8 mouse cellular contexts compared by ENCODE assay signal in genomic region chr16:18288166-18288565, GRCm38 (mm10). TPM values are rescaled to one million over a fixed set of nuclear protein-coding genes. Genes with fewer than 3 reads are reported as not detected.
DNase-seq lines count a peak whose midpoint lies in the region; ATAC-seq and TF ChIP-seq lines count a peak whose summit lies in the region.

No protein-coding gene starts in this region.

- no peaks in the 10 kb centered on the region for H3K27me3 ChIP-seq in kidney, embryonic 16.5 days (ENCODE audit: insufficient read depth, low read length)
- no peaks in the 10 kb centered on the region for H3K27me3 ChIP-seq in embryonic facial prominence, embryonic 15.5 days
- no peaks in the 10 kb centered on the region for H3K27me3 ChIP-seq in intestine, embryonic 14.5 days (replicated peaks; ENCODE audit: control insufficient read depth, insufficient read depth, low read length)
- H3K27me3 ChIP-seq in midbrain, postnatal 0 days (ENCODE audit: insufficient read depth, low read length) = no peaks in the 10 kb centered on the region

- peak overlapping the region; percentile 64 for H3K4me2 ChIP-seq in kidney, embryonic 16.5 days (replicated peaks; ENCODE audit: low read depth, low read length)
- H3K4me2 ChIP-seq in embryonic facial prominence, embryonic 15.5 days (replicated peaks) = peak overlapping the region; percentile 85
- H3K4me2 ChIP-seq in intestine, embryonic 14.5 days (ENCODE audit: low read length) = peak overlapping the region; percentile 99
- peak overlapping the region; percentile 87 for H3K4me2 ChIP-seq in midbrain, postnatal 0 days (ENCODE audit: low read depth, low read length, poor library complexity, severe bottlenecking)

- peaks cover 25% of the 10 kb centered on the region for H3K4me1 ChIP-seq in kidney, embryonic 16.5 days (ENCODE audit: insufficient read depth, low read length)
- peaks cover 22% of the 10 kb centered on the region for H3K4me1 ChIP-seq in embryonic facial prominence, embryonic 15.5 days
- peaks cover 21% of the 10 kb centered on the region for H3K4me1 ChIP-seq in intestine, embryonic 14.5 days (replicated peaks; ENCODE audit: control insufficient read depth, insufficient read depth, low read length)
- peaks cover 14% of the 10 kb centered on the region; the same call in 1 of the 2 replicates for H3K4me1 ChIP-seq in midbrain, postnatal 0 days (ENCODE audit: insufficient read depth, low read length)

- H3K27ac ChIP-seq in kidney, embryonic 16.5 days (ENCODE audit: low read length) = peak overlapping the region; percentile 92
- peak overlapping the region; percentile 92 for H3K27ac ChIP-seq in embryonic facial prominence, embryonic 15.5 days (replicated peaks)
- H3K27ac ChIP-seq in intestine, embryonic 14.5 days (ENCODE audit: low read depth) = peak overlapping the region; percentile 87
- peak overlapping the region; percentile 89 for H3K27ac ChIP-seq in midbrain, postnatal 0 days (ENCODE audit: low read depth, low read length)

- H3K9me3 ChIP-seq in kidney, embryonic 16.5 days (ENCODE audit: low read length) = no peaks in the 10 kb centered on the region
- no peaks in the 10 kb centered on the region for H3K9me3 ChIP-seq in embryonic facial prominence, embryonic 15.5 days (replicated peaks)
- no peaks in the 10 kb centered on the region for H3K9me3 ChIP-seq in intestine, embryonic 14.5 days (ENCODE audit: control insufficient read depth, low read length)
- no peaks in the 10 kb centered on the region for H3K9me3 ChIP-seq in midbrain, postnatal 0 days (ENCODE audit: low read length)

- peak overlapping the region; percentile 99 for H3K9ac ChIP-seq in kidney, embryonic 16.5 days (replicated peaks; ENCODE audit: low read length)
- peak overlapping the region; percentile 93 for H3K9ac ChIP-seq in embryonic facial prominence, embryonic 15.5 days
- peak overlapping the region; percentile 96 for H3K9ac ChIP-seq in intestine, embryonic 14.5 days (ENCODE audit: low read length)
- peak overlapping the region; percentile 99 for H3K9ac ChIP-seq in midbrain, postnatal 0 days (replicated peaks; ENCODE audit: low read length, poor library complexity, severe bottlenecking)

- no peak for TF ChIP-seq CTCF in midbrain, postnatal 0 days (IDR thresholded peaks at IDR 0.05)

- H3K36me3 ChIP-seq in kidney, embryonic 16.5 days (ENCODE audit: insufficient read depth, low read length) = peaks cover 21% of the 10 kb centered on the region
- H3K36me3 ChIP-seq in embryonic facial prominence, embryonic 15.5 days = peaks cover 18% of the 10 kb centered on the region
- peaks cover 42% of the 10 kb centered on the region for H3K36me3 ChIP-seq in intestine, embryonic 14.5 days (ENCODE audit: control insufficient read depth, insufficient read depth, low read length)
- peaks cover 13% of the 10 kb centered on the region for H3K36me3 ChIP-seq in midbrain, postnatal 0 days (ENCODE audit: insufficient read depth, low read length)

- DNase-seq in kidney, postnatal 25 days = no peak
- DNase-seq in Muller cell, postnatal 12 days (ENCODE audit: inconsistent ontology term) = peak; percentile 50
- DNase-seq in intestine, embryonic 14.5 days (ENCODE audit: low spot score) = peak; percentile 66
- DNase-seq in midbrain, postnatal 0 days (ENCODE audit: low spot score) = peak; percentile 37
- no peak for DNase-seq in ovary, postnatal 10 days (ENCODE audit: low spot score)
- no peak for DNase-seq in ovary, postnatal 36 days (ENCODE audit: low spot score)

- H3K4me3 ChIP-seq in kidney, embryonic 16.5 days (ENCODE audit: low read length) = peak overlapping the region; percentile 91
- peak overlapping the region; percentile 74 for H3K4me3 ChIP-seq in embryonic facial prominence, embryonic 15.5 days (replicated peaks)
- H3K4me3 ChIP-seq in intestine, embryonic 14.5 days (ENCODE audit: low read depth, low read length) = peak overlapping the region; percentile 97
- peak overlapping the region; percentile 97 for H3K4me3 ChIP-seq in midbrain, postnatal 0 days (ENCODE audit: low read depth, low read length)

- ATAC-seq in kidney, embryonic 16.5 days (ENCODE audit: low FRiP score, low TSS enrichment) = no peak
- no peak for ATAC-seq in embryonic facial prominence, embryonic 15.5 days (ENCODE audit: insufficient number of reproducible peaks, low FRiP score, low TSS enrichment, low read depth)
- no peak for ATAC-seq in intestine, embryonic 14.5 days (replicated peaks; ENCODE audit: low FRiP score, low TSS enrichment, low read depth)
- ATAC-seq in midbrain, postnatal 0 days (ENCODE audit: low FRiP score) = no peak

- WGBS in kidney, embryonic 16.5 days = 0% methylated on average over 4 of the region's 4 CpGs
- 1% methylated on average over 4 of the region's 4 CpGs for WGBS in embryonic facial prominence, embryonic 15.5 days
- 0% methylated on average over 4 of the region's 4 CpGs for WGBS in intestine, embryonic 14.5 days
- WGBS in midbrain, postnatal 0 days = 0% methylated on average over 4 of the region's 4 CpGs

RNA-seq across cellular contexts. Expression of gene Dgcr8, which starts 0.9 kb away (rescaled TPM):
- polyA plus RNA-seq in kidney, embryonic 16.5 days (2015; fragmentation: Nextera tagmentation; extraction: Ambion mirVana) = 30.7 and 33.9 TPM in 2 replicates
- polyA plus RNA-seq in embryonic facial prominence, embryonic 15.5 days (2015; fragmentation: Nextera tagmentation; extraction: Ambion mirVana) = 28.6 and 31.7 TPM in 2 replicates
- polyA plus RNA-seq in intestine, embryonic 14.5 days (2014; fragmentation: Nextera tagmentation; extraction: Ambion mirVana) = 37.5 and 39.4 TPM in 2 replicates
- 40.3 and 46.7 TPM in 2 replicates for total RNA-seq in midbrain, postnatal 0 days (2014; rRNA removed)
- 23.4 and 23.7 TPM in 2 replicates for polyA plus RNA-seq in midbrain, postnatal 0 days (2015; fragmentation: Nextera tagmentation; extraction: Ambion mirVana)

RNA-seq across cellular contexts. Expression of gene Gm49776, which starts 30.0 kb away (rescaled TPM):
- 2.1 TPM in 1 of 2 replicates, not detected in the other for polyA plus RNA-seq in kidney, embryonic 16.5 days (2015; fragmentation: Nextera tagmentation; extraction: Ambion mirVana)
- 2.5 TPM in 2 replicates for polyA plus RNA-seq in embryonic facial prominence, embryonic 15.5 days (2015; fragmentation: Nextera tagmentation; extraction: Ambion mirVana)
- 4.4 TPM in 1 of 2 replicates, not detected in the other for polyA plus RNA-seq in intestine, embryonic 14.5 days (2014; fragmentation: Nextera tagmentation; extraction: Ambion mirVana)
- total RNA-seq in midbrain, postnatal 0 days (2014; rRNA removed) = 0.57 TPM in 1 of 2 replicates, not detected in the other
- 1.3 TPM in 1 of 2 replicates, not detected in the other for polyA plus RNA-seq in midbrain, postnatal 0 days (2015; fragmentation: Nextera tagmentation; extraction: Ambion mirVana)

RNA-seq across cellular contexts. Expression of gene Ranbp1, which starts 39.6 kb away (rescaled TPM):
- 508 and 585 TPM in 2 replicates for polyA plus RNA-seq in kidney, embryonic 16.5 days (2015; fragmentation: Nextera tagmentation; extraction: Ambion mirVana)
- polyA plus RNA-seq in embryonic facial prominence, embryonic 15.5 days (2015; fragmentation: Nextera tagmentation; extraction: Ambion mirVana) = 450 and 466 TPM in 2 replicates
- polyA plus RNA-seq in intestine, embryonic 14.5 days (2014; fragmentation: Nextera tagmentation; extraction: Ambion mirVana) = 725 and 734 TPM in 2 replicates
- 170 and 192 TPM in 2 replicates for total RNA-seq in midbrain, postnatal 0 days (2014; rRNA removed)
- polyA plus RNA-seq in midbrain, postnatal 0 days (2015; fragmentation: Nextera tagmentation; extraction: Ambion mirVana) = 412 and 447 TPM in 2 replicates

RNA-seq across cellular contexts. Expression of gene Trmt2a, which starts 39.7 kb away (rescaled TPM):
- 117 and 119 TPM in 2 replicates for polyA plus RNA-seq in kidney, embryonic 16.5 days (2015; fragmentation: Nextera tagmentation; extraction: Ambion mirVana)
- 114 TPM in 2 replicates for polyA plus RNA-seq in embryonic facial prominence, embryonic 15.5 days (2015; fragmentation: Nextera tagmentation; extraction: Ambion mirVana)
- polyA plus RNA-seq in intestine, embryonic 14.5 days (2014; fragmentation: Nextera tagmentation; extraction: Ambion mirVana) = 110 and 117 TPM in 2 replicates
- total RNA-seq in midbrain, postnatal 0 days (2014; rRNA removed) = 55.5 and 57.4 TPM in 2 replicates
- polyA plus RNA-seq in midbrain, postnatal 0 days (2015; fragmentation: Nextera tagmentation; extraction: Ambion mirVana) = 67.6 and 76.4 TPM in 2 replicates

RNA-seq across cellular contexts. Expression of gene Zdhhc8, which starts 53.2 kb away (rescaled TPM):
- 8.9 and 11.6 TPM in 2 replicates for polyA plus RNA-seq in kidney, embryonic 16.5 days (2015; fragmentation: Nextera tagmentation; extraction: Ambion mirVana)
- 24.3 and 24.7 TPM in 2 replicates for polyA plus RNA-seq in embryonic facial prominence, embryonic 15.5 days (2015; fragmentation: Nextera tagmentation; extraction: Ambion mirVana)
- polyA plus RNA-seq in intestine, embryonic 14.5 days (2014; fragmentation: Nextera tagmentation; extraction: Ambion mirVana) = 11.5 and 15.1 TPM in 2 replicates
- 34.1 and 41.2 TPM in 2 replicates for total RNA-seq in midbrain, postnatal 0 days (2014; rRNA removed)
- polyA plus RNA-seq in midbrain, postnatal 0 days (2015; fragmentation: Nextera tagmentation; extraction: Ambion mirVana) = 13.8 and 14.6 TPM in 2 replicates

Comparison
In these comparisons a context has a peak if more than half of its experiments do, and no peak if none do; other contexts are left out.
1. DNase-seq: peak in Muller cell, postnatal 12 days (single experiment), intestine, embryonic 14.5 days (single experiment) and midbrain, postnatal 0 days (single experiment); none in kidney, postnatal 25 days (0 of 2), ovary, postnatal 10 days (single experiment) and ovary, postnatal 36 days (single experiment).
2. Peak in every context shown above with its lines, with median percentiles within 50 percentile points of each other: H3K27ac ChIP-seq, H3K4me2 ChIP-seq, H3K4me3 ChIP-seq and H3K9ac ChIP-seq.